Mouse (Mus musculus) thymus, postnatal 0 days (tissue): ENCODE measurements around the gene Kif18a. TPM values are rescaled to one million over a fixed set of nuclear protein-coding genes. Genes with fewer than 3 reads are reported as not detected.

Experiments
- DNase-seq: peaks from one replicate; pipeline ENCODE4 v3.0.0-alpha.2; 2015; ENCODE audit warnings: low spot score
- polyA plus RNA-seq: library from polyadenylated mRNA; unstranded; fragments of >200 nt; fragmentation: Nextera tagmentation; extraction: Ambion mirVana; gene quantifications from 2 replicates; pipeline ENCODE4 v1.2.1, GENCODE M21; 2015

The Kif18a gene
- 26.3 and 28.7 TPM in 2 replicates for polyA plus RNA-seq

- peak; percentile 98 for DNase-seq
Observed at GRCm38 (mm10) chr2:109280600-109281340, at the start of gene Kif18a, which contains the start of gene Mettl15. Gene Kif18a (plus strand): TSS chr2:109280738. Gene Mettl15 (minus strand): TSS chr2:109280748.

- DNase-seq, result no peak
Observed at GRCm38 (mm10) chr2:109233876-109234275, 46.7 kb upstream of the Kif18a start.

GRCm38 (mm10) chr2:109235741-109236140 lies 44.8 kb upstream of the Kif18a start:
- no peak for DNase-seq

GRCm38 (mm10) chr2:109241947-109242346 lies 38.6 kb upstream of the Kif18a start:
- DNase-seq, result no peak

GRCm38 (mm10) chr2:109262779-109263178 lies 17.8 kb upstream of the Kif18a start:
- DNase-seq, result no peak

GRCm38 (mm10) chr2:109273098-109273497 lies 7.4 kb upstream of the Kif18a start:
- no peak for DNase-seq

GRCm38 (mm10) chr2:109277593-109277992 lies 2.9 kb upstream of the Kif18a start:
- DNase-seq, result no peak

GRCm38 (mm10) chr2:109278036-109278435 lies 2.5 kb upstream of the Kif18a start:
- DNase-seq, result peak; percentile 51

GRCm38 (mm10) chr2:109280272-109280599 lies 302 bp upstream of the Kif18a start:
- DNase-seq, result no peak

GRCm38 (mm10) chr2:109281341-109281690 lies 778 bp downstream of the Kif18a start:
- DNase-seq, result no peak

GRCm38 (mm10) chr2:109284121-109284520 lies 3.6 kb downstream of the Kif18a start:
- no peak for DNase-seq

- DNase-seq, result no peak
Observed at GRCm38 (mm10) chr2:109289327-109289726, 8.8 kb downstream of the Kif18a start.

GRCm38 (mm10) chr2:109296264-109296663 lies 15.7 kb downstream of the Kif18a start:
- DNase-seq, result no peak

GRCm38 (mm10) chr2:109298160-109298559 lies 17.6 kb downstream of the Kif18a start:
- DNase-seq, result no peak

- DNase-seq, result no peak
Observed at GRCm38 (mm10) chr2:109302234-109302633, 21.7 kb downstream of the Kif18a start.

GRCm38 (mm10) chr2:109303638-109304037 lies 23.1 kb downstream of the Kif18a start:
- DNase-seq, result no peak

- DNase-seq, result no peak
Observed at GRCm38 (mm10) chr2:109311369-109311768, 30.8 kb downstream of the Kif18a start.

- DNase-seq, result no peak
Observed at GRCm38 (mm10) chr2:109331807-109332206, 51.3 kb downstream of the Kif18a start.

GRCm38 (mm10) chr2:109334237-109334636 lies 53.7 kb downstream of the Kif18a start:
- no peak for DNase-seq

GRCm38 (mm10) chr2:109335765-109336164 lies 55.2 kb downstream of the Kif18a start:
- DNase-seq, result no peak

GRCm38 (mm10) chr2:109345386-109345785 lies 64.8 kb downstream of the Kif18a start:
- no peak for DNase-seq

GRCm38 (mm10) chr2:109348742-109349141 lies 68.2 kb downstream of the Kif18a start:
- no peak for DNase-seq

- no peak for DNase-seq
Observed at GRCm38 (mm10) chr2:109358456-109359141, 78.1 kb downstream of the Kif18a start.
